Mouse (Mus musculus) olfactory bulb, adult 2 months (tissue): Measurements from ENCODE around the gene Selenok. TPM values are rescaled to one million over a fixed set of nuclear protein-coding genes. Genes with fewer than 3 reads are reported as not detected.

Experiments used
- H3K27ac ChIP-seq: fragments of 200-500 bp; 2 replicates; pipeline ENCODE4 v1.5.1; 2012; ENCODE audit warnings: low read depth, low read length; ENCODE audit not compliant: insufficient read depth
- H3K4me1 ChIP-seq: fragments of 200-500 bp; 2 replicates; pipeline ENCODE4 v1.6.1; 2012; ENCODE audit warnings: low read length; ENCODE audit not compliant: control insufficient read depth, insufficient read depth
- H3K4me3 ChIP-seq: fragments of 200-500 bp; 2 replicates; pipeline ENCODE4 v1.5.1; 2012; ENCODE audit warnings: mild to moderate bottlenecking, low read depth, low read length, moderate library complexity; ENCODE audit not compliant: insufficient read depth
- CTCF ChIP-seq: fragments of 200-500 bp; IDR thresholded peaks from 2 replicates; pipeline ENCODE4 v1.5.1; 2012; ENCODE audit warnings: low read depth, mild to moderate bottlenecking, low read length, moderate library complexity; ENCODE audit not compliant: insufficient read depth
- POLR2A ChIP-seq: fragments of 200-500 bp; IDR thresholded peaks from 2 replicates; pipeline ENCODE4 v1.6.1; 2012; ENCODE audit warnings: mild to moderate bottlenecking, low read depth, low read length, moderate library complexity; ENCODE audit not compliant: insufficient read depth
- WGBS: fragments of 180-500 bp; shearing (Covaris S2); methylation state at CpG from one replicate; pipeline ENCODE4 v1.1.7; 2018; 5-methylcytosine and 5-hydroxymethylcytosine counted together
- polyA plus RNA-seq: library from polyadenylated mRNA; stranded (reverse); fragments of >200 nt; gene quantifications from 2 replicates; pipeline ENCODE4 v1.2.4, GENCODE M21; 2012; ENCODE audit warnings: low replicate concordance; ENCODE audit not compliant: missing spikeins, insufficient read depth, insufficient read length

Gene Selenok
- polyA plus RNA-seq = not detected in 2 replicates

DNA sequence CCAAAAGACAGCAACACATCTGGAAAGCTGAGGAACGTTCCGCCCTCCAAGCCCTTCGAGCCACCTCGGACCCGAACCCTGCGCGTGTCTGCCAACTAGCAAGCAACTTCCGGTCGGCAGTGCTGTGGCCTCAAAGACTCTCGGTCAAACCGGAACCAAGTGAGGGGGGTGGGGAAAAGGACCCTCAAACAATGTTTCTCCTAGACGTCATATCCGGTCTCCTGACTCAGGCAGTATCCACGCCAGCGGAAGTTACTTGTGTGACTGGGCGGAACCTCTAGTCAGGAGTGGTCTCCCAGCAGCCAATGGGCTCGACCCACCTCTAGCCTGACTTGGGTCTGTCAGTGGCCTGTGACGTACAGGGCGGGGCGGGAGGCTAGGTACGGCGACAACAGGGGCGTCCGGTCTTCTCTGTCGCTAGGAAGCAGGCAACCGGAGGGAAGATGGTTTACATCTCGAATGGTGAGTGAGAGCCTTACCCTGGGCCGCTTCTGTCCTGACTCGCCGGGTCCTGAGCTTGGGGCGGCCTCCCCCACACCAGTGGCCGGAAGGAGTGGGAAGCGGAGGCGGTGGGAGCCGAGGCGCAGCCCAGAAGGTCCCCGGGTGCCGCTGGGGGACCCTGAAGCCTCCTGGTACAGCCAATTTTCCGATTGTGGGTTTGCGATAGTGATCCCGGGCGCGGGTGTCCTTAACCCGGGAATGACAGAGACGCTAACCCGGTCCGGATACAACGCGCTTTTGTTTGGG is at the start of gene Selenok:
Gene Selenok (plus strand): TSS at position 234 of the 747 bp plus-strand sequence.
- H3K4me1 ChIP-seq = 0 out of 2 replicates have a peak, but pooled peaks cover 4% of the 10 kb centered on the region
- WGBS = under 1% methylated on average over 49 of the region's 49 CpGs
- peak within 1 kb of the TSS; percentile 77 for H3K27ac ChIP-seq
- H3K4me3 ChIP-seq = peak within 1 kb of the TSS; percentile 82
- TF ChIP-seq POLR2A = peak; percentile 71
- no peak for TF ChIP-seq CTCF

DNA sequence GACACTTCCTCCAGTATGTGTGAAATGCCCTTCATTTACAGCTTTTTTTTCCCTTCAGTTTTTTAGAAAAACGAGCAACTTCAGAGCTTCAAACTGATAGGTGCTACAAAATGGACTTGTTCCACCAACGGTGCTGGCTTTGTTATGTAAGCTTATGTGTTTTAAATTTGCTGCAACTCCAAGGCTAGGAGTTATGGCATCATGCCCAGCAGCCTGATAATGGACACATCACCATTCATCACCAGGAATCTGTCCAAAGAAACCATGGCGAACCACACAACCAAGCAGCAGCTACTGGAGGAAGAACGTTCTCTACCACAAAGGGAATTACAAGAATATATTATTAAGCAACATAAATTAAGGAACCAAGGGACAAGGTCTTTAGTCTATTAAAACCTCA is 39.1 kb upstream of the Selenok start:
- no peak overlapping the region for H3K4me3 ChIP-seq
- TF ChIP-seq CTCF (no peak), POLR2A (no peak)
- no peak overlapping the region for H3K27ac ChIP-seq
- H3K4me1 ChIP-seq = no peaks in the 10 kb centered on the region
- WGBS = 45% methylated on average over 4 of the region's 4 CpGs

DNA sequence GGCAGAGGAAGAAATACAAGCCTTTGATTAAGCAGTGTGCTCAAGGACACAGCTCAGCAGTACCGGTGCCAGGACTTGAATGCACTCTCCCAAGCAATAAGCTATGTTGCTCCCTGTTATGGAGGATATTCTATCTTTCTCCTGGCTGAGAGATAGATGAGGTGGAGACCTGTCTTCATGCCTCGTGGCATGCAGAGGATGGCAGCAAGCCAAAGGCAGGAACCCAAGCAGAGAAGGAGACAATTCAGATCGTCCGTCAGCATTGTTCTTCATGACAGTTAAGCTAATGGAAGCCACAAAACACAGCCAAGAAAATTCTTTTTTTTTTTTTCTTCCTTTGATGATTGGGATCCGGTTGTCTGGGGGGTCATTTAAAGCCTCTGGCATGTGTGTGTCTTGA is 32.6 kb upstream of the Selenok start:
- TF ChIP-seq POLR2A (no peak), CTCF (no peak)
- WGBS = 51% methylated on average over 5 of the region's 5 CpGs
- no peak overlapping the region for H3K27ac ChIP-seq
- no peaks in the 10 kb centered on the region for H3K4me1 ChIP-seq
- H3K4me3 ChIP-seq = no peak overlapping the region

DNA sequence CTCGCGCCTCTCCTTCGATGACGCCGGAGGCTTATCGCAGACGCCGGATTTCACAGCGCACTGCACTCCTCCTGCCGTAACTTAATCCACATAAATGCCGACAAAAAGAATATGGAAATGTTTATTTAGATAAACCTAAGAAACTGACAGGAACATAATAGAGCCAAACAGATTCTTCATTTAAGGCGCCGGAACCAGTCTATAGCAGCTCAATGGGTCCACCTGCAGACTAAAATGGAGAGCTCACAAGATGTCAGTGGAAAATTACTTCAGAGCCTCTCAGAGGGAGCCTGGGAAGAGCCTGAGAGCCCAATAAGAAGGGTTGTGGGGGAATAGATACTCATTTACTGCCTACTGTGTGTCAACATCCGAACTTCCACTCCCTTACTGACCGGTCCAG is 30.6 kb upstream of the Selenok start:
- 80% methylated on average over 15 of the region's 15 CpGs for WGBS
- no peak overlapping the region for H3K4me3 ChIP-seq
- H3K4me1 ChIP-seq = no peaks in the 10 kb centered on the region
- no peak overlapping the region for H3K27ac ChIP-seq
- TF ChIP-seq POLR2A (no peak), CTCF (no peak)

DNA sequence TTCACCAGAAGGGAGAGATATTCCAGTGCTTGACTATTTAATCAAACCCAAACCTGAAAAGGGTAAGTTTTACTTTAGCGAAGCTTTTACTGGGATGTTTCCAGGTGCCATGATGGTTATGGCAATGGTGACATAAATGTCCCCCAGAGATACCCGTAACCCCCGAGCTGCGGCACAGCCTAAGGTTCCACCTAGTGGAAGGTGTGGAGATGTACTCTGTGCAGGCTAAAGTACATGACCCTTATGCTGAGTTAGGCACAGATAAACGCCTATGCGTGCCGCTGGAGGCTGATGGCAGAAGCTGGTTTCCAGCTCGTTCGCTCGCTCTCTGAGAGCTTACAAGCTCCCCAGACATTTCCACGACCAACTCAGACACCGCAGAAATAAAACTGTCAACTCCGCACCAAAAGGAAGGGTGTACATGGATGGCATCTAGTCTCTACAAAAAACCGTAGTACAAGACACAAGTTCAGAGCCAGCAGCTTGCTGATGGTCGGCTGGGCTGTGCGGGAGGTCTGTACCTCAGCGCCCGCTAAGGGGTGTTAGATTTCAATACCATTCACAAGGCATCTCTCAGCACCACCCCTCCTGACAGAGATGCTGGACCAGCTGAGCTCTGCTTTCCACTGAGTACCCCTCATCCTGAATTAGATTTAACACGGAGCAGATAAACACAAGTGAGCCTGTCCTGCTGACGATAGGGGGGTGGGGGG is 28.4 kb upstream of the Selenok start:
- WGBS = 49% methylated on average over 20 of the region's 20 CpGs
- H3K4me3 ChIP-seq = no peak overlapping the region
- TF ChIP-seq CTCF (no peak), POLR2A (no peak)
- no peak overlapping the region for H3K27ac ChIP-seq
- no peaks in the 10 kb centered on the region for H3K4me1 ChIP-seq

DNA sequence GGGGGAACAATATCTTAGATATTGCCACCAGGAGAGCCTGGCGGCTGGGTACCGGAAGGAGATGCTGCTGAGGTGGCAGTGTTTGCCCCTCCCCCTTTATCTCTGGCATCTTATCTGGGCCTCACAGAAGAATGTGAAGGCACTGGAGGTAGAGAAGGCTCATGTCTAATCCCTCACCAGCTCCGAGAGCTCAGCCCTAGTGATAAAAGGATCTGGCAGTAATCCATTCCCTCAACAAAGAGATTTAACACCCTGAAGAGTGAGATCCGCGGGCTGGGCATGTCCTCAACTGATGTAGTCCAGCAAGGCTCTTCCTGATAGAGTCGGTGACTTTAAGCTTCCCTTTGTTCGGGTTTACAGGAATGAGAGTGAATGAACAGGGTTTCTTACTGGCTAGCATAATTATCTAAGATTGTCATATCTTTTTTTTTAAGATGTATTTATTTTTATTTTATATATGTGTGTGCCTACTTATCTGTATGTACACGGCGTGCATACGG is 27.7 kb upstream of the Selenok start:
- WGBS = 21% methylated on average over 10 of the region's 10 CpGs
- Histone ChIP-seq H3K4me3 (no peak overlapping the region), H3K27ac (no peak overlapping the region), H3K4me1 (no peaks in the 10 kb centered on the region)
- TF ChIP-seq CTCF (no peak), POLR2A (no peak)

DNA sequence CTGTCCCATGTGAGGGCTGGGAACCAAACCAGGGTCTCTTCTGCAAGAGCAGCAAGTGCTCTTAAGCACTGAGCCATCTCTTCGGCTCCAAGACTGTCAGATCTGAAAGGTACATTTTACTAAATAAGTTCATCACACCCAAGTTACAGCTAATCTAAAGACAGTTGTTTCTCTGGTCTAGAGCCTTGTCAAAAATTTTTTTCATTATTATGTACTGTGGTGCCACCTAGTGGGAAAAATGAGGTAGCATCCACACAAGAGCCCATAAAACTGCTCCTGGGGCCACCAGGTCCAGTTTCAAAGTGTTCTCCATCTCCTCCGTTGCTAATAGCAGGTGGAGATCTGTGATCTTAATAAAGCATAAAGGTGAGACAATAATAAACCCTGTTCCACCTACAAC is 27.2 kb upstream of the Selenok start:
- TF ChIP-seq POLR2A = no peak
- TF ChIP-seq CTCF = no peak
- 15% methylated on average over 2 of the region's 2 CpGs for WGBS
- no peak overlapping the region for H3K4me3 ChIP-seq
- no peaks in the 10 kb centered on the region for H3K4me1 ChIP-seq
- no peak overlapping the region for H3K27ac ChIP-seq

DNA sequence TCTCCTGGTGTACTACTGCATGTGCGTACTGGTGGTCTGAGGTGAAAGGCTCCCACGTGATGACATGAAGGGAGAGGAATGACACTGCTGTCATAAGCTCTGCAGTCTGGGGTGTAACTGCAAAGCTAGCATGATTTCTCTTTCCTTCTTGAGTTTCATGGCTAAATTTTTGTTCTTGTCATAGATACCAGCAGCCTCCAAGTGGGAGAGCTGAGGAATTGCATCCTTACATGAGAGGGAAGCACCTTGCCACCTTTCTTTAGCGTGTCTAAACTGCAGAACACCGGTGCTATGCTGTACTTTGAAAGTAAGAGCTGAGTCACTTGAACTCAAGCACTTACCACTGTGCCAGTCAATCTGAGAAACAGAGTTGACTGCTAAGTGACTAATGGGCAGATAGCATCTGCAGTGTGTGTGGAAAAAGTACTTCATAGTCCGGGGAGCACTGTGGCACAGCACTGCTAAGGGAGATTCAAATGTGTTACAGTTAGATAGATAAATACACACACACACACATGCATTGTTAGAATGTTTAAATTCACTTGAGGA is 21.3 kb upstream of the Selenok start:
- WGBS = 77% methylated on average over 5 of the region's 5 CpGs
- no peak overlapping the region for H3K27ac ChIP-seq
- TF ChIP-seq CTCF (no peak), POLR2A (no peak)
- no peak overlapping the region for H3K4me3 ChIP-seq
- H3K4me1 ChIP-seq = no peaks in the 10 kb centered on the region

DNA sequence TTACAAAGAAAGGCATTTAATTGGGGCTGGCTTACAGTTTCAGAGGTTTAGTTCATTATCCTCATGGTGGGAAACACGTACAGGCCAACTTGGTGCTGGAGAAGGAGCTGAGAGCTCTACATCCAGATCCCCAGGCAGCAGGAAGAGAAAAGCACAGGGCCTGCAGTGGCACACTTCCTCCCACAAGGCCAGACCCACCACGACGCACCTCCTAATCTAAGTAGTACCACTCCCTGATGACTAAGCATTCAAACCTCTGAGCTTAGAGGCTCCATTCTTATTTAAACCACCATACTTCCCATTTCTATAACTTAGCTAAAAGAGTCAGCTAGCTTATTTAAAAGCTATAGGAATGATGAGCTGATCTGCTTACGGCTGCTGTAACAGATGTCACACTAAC is 17.3 kb upstream of the Selenok start:
- no peak overlapping the region for H3K27ac ChIP-seq
- WGBS = 68% methylated on average over 4 of the region's 4 CpGs
- TF ChIP-seq POLR2A = no peak
- no peak for TF ChIP-seq CTCF
- no peak overlapping the region for H3K4me3 ChIP-seq
- H3K4me1 ChIP-seq = no peaks in the 10 kb centered on the region
